Mouse (Mus musculus) cerebellum, adult 2 months (tissue): Measurements from ENCODE around the gene Uba5.

Source experiments
- CTCF ChIP-seq: fragments of 200-500 bp; IDR thresholded peaks from 2 replicates; pipeline ENCODE4 v1.5.1; 2011; ENCODE audit warnings: low read depth, mild to moderate bottlenecking, control low read depth, low read length, moderate library complexity, borderline replicate concordance; ENCODE audit not compliant: insufficient read depth
- POLR2A ChIP-seq: fragments of 200-500 bp; IDR thresholded peaks from 2 replicates; pipeline ENCODE4 v1.6.1; 2011; ENCODE audit warnings: low read length, control low read depth, borderline replicate concordance; ENCODE audit not compliant: insufficient read depth

GRCm38 (mm10) chr9:104038266-104038665, 24.7 kb downstream of the Uba5 start:
- TF ChIP-seq POLR2A (no peak), CTCF (no peak)
